Comparison of ENCODE assay signal across 8 mouse cellular contexts in the genomic region with DNA sequence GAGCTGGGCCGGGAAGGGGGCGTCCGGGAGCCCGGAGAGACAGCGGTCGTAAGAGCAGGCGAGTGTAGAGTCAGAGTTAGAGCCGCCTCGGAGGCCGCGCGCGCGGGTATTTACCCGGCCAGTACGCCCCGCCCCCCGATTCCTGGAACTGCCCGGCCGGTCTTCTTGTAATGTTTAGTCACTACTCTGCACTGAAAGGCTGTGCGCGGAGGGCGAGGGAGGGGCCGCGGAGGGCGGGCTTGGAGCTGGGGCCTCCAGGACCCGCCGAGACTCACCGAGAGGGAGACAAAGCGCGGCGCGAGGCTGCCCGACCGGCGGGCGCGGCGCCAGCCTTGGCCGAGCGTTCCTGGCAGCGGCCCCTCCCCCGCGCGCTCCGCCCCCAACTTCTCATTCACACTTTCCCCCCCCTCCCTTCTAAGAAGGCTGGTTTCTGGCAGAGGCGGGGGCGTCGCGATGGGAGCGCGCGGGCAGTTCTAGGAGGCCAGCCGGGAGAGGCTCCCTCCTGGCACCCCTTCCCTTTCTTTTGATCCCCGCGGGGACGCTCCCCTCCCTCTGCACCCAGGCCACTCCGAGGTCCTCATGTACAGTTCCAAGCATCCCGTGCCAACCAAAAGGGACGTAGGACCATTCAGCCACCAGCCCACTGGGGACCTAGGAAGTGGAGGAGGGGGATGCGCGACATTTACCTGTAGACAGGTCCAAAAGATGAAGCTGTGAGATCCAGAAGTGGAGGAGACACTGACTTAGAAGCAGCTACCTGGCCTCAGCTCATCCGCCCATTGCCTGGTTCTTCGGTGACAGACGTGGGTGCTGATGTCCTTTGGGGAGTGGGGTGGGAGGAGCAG. TPM values are rescaled to one million over a fixed set of nuclear protein-coding genes. Genes with fewer than 3 reads are reported as not detected.
DNase-seq lines count a peak whose midpoint lies in the region; ATAC-seq and TF ChIP-seq lines count a peak whose summit lies in the region.

No protein-coding gene starts in this region.

- peak overlapping the region; percentile 88 for H3K27ac ChIP-seq in CH12.LX (ENCODE audit: insufficient read depth, low read depth)
- H3K27ac ChIP-seq in forebrain, embryonic 10.5 days: peak overlapping the region; percentile 92
- peak overlapping the region; percentile 92 for H3K27ac ChIP-seq in heart, embryonic 15.5 days
- H3K27ac ChIP-seq in liver, embryonic 13.5 days: peak overlapping the region; percentile 96
- peak overlapping the region; percentile 99 for H3K27ac ChIP-seq in stomach, postnatal 0 days (replicated peaks)

- peak overlapping the region; percentile 92 for H3K9ac ChIP-seq in CH12.LX (ENCODE audit: insufficient read depth, low read depth)
- H3K9ac ChIP-seq in heart, embryonic 15.5 days: peak overlapping the region; percentile 79
- H3K9ac ChIP-seq in liver, embryonic 13.5 days: peak overlapping the region; percentile 85
- peak overlapping the region; percentile 95 for H3K9ac ChIP-seq in stomach, postnatal 0 days (ENCODE audit: low read length)

- H3K4me1 ChIP-seq in CH12.LX (ENCODE audit: control insufficient read depth in 1 of 2, insufficient read depth in 2 of 2): peaks cover 29 to 71% of the 10 kb centered on the region in 2 experiments
- H3K4me1 ChIP-seq in forebrain, embryonic 10.5 days: peaks cover 96% of the 10 kb centered on the region
- H3K4me1 ChIP-seq in heart, embryonic 15.5 days (replicated peaks): peaks cover 64% of the 10 kb centered on the region
- peaks cover 81% of the 10 kb centered on the region for H3K4me1 ChIP-seq in liver, embryonic 13.5 days (replicated peaks)
- peaks cover 13% of the 10 kb centered on the region for H3K4me1 ChIP-seq in stomach, postnatal 0 days (replicated peaks; ENCODE audit: control insufficient read depth, insufficient read depth)

- TF ChIP-seq CTCF in CH12.LX (conservative IDR thresholded peaks at IDR 0.05 in 1 of 2, IDR thresholded peaks at IDR 0.05 in 1 of 2; ENCODE audit: low read depth in 2 of 2, low read length in 2 of 2): no peak
- no peak for TF ChIP-seq CTCF in stomach, postnatal 0 days (IDR thresholded peaks at IDR 0.05; ENCODE audit: low read depth)

- peak; percentile 87 for ATAC-seq in heart, embryonic 15.5 days (replicated peaks; ENCODE audit: insufficient number of reproducible peaks, insufficient read depth, low FRiP score, low read depth)
- ATAC-seq in liver, embryonic 13.5 days (ENCODE audit: low read depth): peak; percentile 91
- ATAC-seq in stomach, postnatal 0 days (ENCODE audit: low FRiP score, low TSS enrichment): peak; percentile 95

- TF ChIP-seq EP300 in CH12.LX (IDR thresholded peaks at IDR 0.05; ENCODE audit: low read length): no peak; the same call in 1 of the 2 replicates
- TF ChIP-seq EP300 in stomach, postnatal 0 days (optimal IDR thresholded peaks at IDR 0.05): no peak

- in situ Hi-C loops in CH12.LX (cut with MboI; ENCODE audit: low pct_ligation_motif_present, low pct_unique_long_range_greater_than_20kb, low sequenced_read_pairs): loop anchor here (5.0 kb wide), 2 partner anchors 43 to 97 kb away; partner anchors contain the start of gene Tha1

- under 1% methylated on average over 65 of the region's 65 CpGs for WGBS in forebrain, embryonic 10.5 days
- under 1% methylated on average over 62 of the region's 65 CpGs for WGBS in heart, embryonic 15.5 days
- under 1% methylated on average over 59 of the region's 65 CpGs for WGBS in liver, embryonic 13.5 days (ENCODE audit: insufficient replicate concordance)
- WGBS in stomach, postnatal 0 days: under 1% methylated on average over 55 of the region's 65 CpGs

- DNase-seq in CH12.LX (ENCODE audit: extremely low read depth): peak; percentile 87
- peak; percentile 85 for DNase-seq in c-Kit-positive CD71-negative TER-119-negative erythroid progenitor cells, embryonic 14.5 days (ENCODE audit: low read depth)
- peak; percentile 97 for DNase-seq in forebrain, embryonic 10.5 days (ENCODE audit: extremely low spot score, low spot score)
- peak; percentile 98 to 99 for DNase-seq in kidney, postnatal 25 days
- peak; percentile 95 for DNase-seq in liver, embryonic 13.5 days
- peak; percentile 97 for DNase-seq in neural tube, embryonic 10.5 days (ENCODE audit: extremely low spot score, low spot score)
- peak; percentile 100 for DNase-seq in stomach, postnatal 0 days (ENCODE audit: low spot score)

- TF ChIP-seq POLR2A in CH12.LX (IDR thresholded peaks at IDR 0.05; ENCODE audit: low read depth, low read length): peak; percentile 95

- TF ChIP-seq RAD21 in CH12.LX (IDR thresholded peaks at IDR 0.05; ENCODE audit: low read depth, low read length): no peak; the same call in 1 of the 2 replicates

- H3K27me3 ChIP-seq in CH12.LX (replicated peaks): peaks cover 75% of the 10 kb centered on the region
- H3K27me3 ChIP-seq in forebrain, embryonic 10.5 days (ENCODE audit: poor library complexity, severe bottlenecking): peaks cover 83% of the 10 kb centered on the region
- peaks cover 26% of the 10 kb centered on the region for H3K27me3 ChIP-seq in heart, embryonic 15.5 days
- H3K27me3 ChIP-seq in liver, embryonic 13.5 days: peaks cover 71% of the 10 kb centered on the region
- no peaks in the 10 kb centered on the region for H3K27me3 ChIP-seq in stomach, postnatal 0 days (ENCODE audit: control insufficient read depth, insufficient read depth, low read length)

- dilution Hi-C loops in CH12.LX (cut with MboI; ENCODE audit: extremely low pct_ligation_motif_present, extremely low pct_unique_long_range_greater_than_20kb, low sequenced_read_pairs): no loop called here

- peaks cover 19% of the 10 kb centered on the region for H3K9me3 ChIP-seq in CH12.LX (replicated peaks; ENCODE audit: low read length)
- H3K9me3 ChIP-seq in forebrain, embryonic 10.5 days: no peaks in the 10 kb centered on the region
- no peaks in the 10 kb centered on the region for H3K9me3 ChIP-seq in heart, embryonic 15.5 days (replicated peaks)
- no peaks in the 10 kb centered on the region for H3K9me3 ChIP-seq in liver, embryonic 13.5 days (replicated peaks)
- no peaks in the 10 kb centered on the region for H3K9me3 ChIP-seq in stomach, postnatal 0 days (ENCODE audit: control insufficient read depth, low read length)

- H3K36me3 ChIP-seq in CH12.LX (replicated peaks in 1 of 2; ENCODE audit: control insufficient read depth in 1 of 2, insufficient read depth in 1 of 2, low read length in 1 of 2): peaks cover 6 to 11% of the 10 kb centered on the region in 2 experiments
- peaks cover 24% of the 10 kb centered on the region for H3K36me3 ChIP-seq in forebrain, embryonic 10.5 days (replicated peaks)
- no peaks in the 10 kb centered on the region for H3K36me3 ChIP-seq in heart, embryonic 15.5 days
- peaks cover 21% of the 10 kb centered on the region for H3K36me3 ChIP-seq in liver, embryonic 13.5 days
- peaks cover 8% of the 10 kb centered on the region for H3K36me3 ChIP-seq in stomach, postnatal 0 days (ENCODE audit: control insufficient read depth, insufficient read depth, low read length)

- peak overlapping the region; percentile 99 for H3K4me2 ChIP-seq in CH12.LX (ENCODE audit: insufficient read depth, low read depth, poor library complexity, severe bottlenecking)
- peak overlapping the region; percentile 95 for H3K4me2 ChIP-seq in heart, embryonic 15.5 days
- H3K4me2 ChIP-seq in liver, embryonic 13.5 days: peak overlapping the region; percentile 96
- H3K4me2 ChIP-seq in stomach, postnatal 0 days (replicated peaks; ENCODE audit: low read depth): peak overlapping the region; percentile 93

- peak overlapping the region; percentile 37 to 75 (median 52) for H3K4me3 ChIP-seq in CH12.LX (replicated peaks in 1 of 3; ENCODE audit: low read depth in 2 of 3, low read length in 2 of 3, poor library complexity in 1 of 3)
- peak overlapping the region; percentile 72 for H3K4me3 ChIP-seq in forebrain, embryonic 10.5 days
- peak overlapping the region; percentile 73 for H3K4me3 ChIP-seq in heart, embryonic 15.5 days
- peak overlapping the region; percentile 77 for H3K4me3 ChIP-seq in liver, embryonic 13.5 days (replicated peaks)
- H3K4me3 ChIP-seq in stomach, postnatal 0 days (ENCODE audit: low read depth, low read length): peak overlapping the region; percentile 79

- H3K79me2 ChIP-seq in CH12.LX (replicated peaks; ENCODE audit: control insufficient read depth, extremely low read depth, insufficient read depth, poor library complexity, severe bottlenecking): no peaks in the 10 kb centered on the region

TF ChIP-seq in CH12.LX, 34 proteins besides CTCF, POLR2A, EP300 and RAD21 (continues in another document):
- TF ChIP-seq MAX (IDR thresholded peaks at IDR 0.05; ENCODE audit: low read length): no peak
- TF ChIP-seq E2F4 (IDR thresholded peaks at IDR 0.05; ENCODE audit: insufficient replicate concordance, low read depth, low read length): no peak
- no peak for TF ChIP-seq JUN (IDR thresholded peaks at IDR 0.05; ENCODE audit: insufficient read depth, low read depth, low read length)
- TF ChIP-seq MAZ (IDR thresholded peaks at IDR 0.05; ENCODE audit: low read depth, low read length): peak; percentile 95
- peak; percentile 88 for TF ChIP-seq NELFE (IDR thresholded peaks at IDR 0.05; ENCODE audit: low read depth, low read length)
- peak; percentile 75; the same call in 1 of the 2 replicates for TF ChIP-seq UBTF (IDR thresholded peaks at IDR 0.05; ENCODE audit: low read depth, low read length)
- TF ChIP-seq MEF2A (IDR thresholded peaks at IDR 0.05; ENCODE audit: borderline replicate concordance, low read depth, low read length): peak; percentile 41; the same call in 1 of the 2 replicates
- no peak for TF ChIP-seq ZC3H11A (IDR thresholded peaks at IDR 0.05; ENCODE audit: low read depth, low read length)
- no peak; the same call in 1 of the 2 replicates for TF ChIP-seq SIN3A (IDR thresholded peaks at IDR 0.05; ENCODE audit: low read length)

RNA-seq across cellular contexts. Expression of gene Socs3, which starts 0.5 kb away (rescaled TPM):
- total RNA-seq in CH12.LX (2012; rRNA removed) (2.5 and 4.7 TPM in 2 replicates), CH12.LX (2014; rRNA removed) (1.1 and 1.2 TPM in 2 replicates)
- polyA plus RNA-seq in CH12.LX (2012; ENCODE audit: insufficient read length, low read depth): 0.83 and 1.1 TPM in 2 replicates
- 13.6 and 14.7 TPM in 2 replicates for polyA plus RNA-seq in forebrain, embryonic 10.5 days (2016; fragmentation: Nextera tagmentation; extraction: Ambion mirVana)
- 6.7 and 10.9 TPM in 2 replicates for polyA plus RNA-seq in heart, embryonic 15.5 days (2015; fragmentation: Nextera tagmentation; extraction: Ambion mirVana)
- 6.7 and 6.9 TPM in 2 replicates for polyA plus RNA-seq in liver, embryonic 13.5 days (2015; fragmentation: Nextera tagmentation; extraction: Ambion mirVana)
- polyA plus RNA-seq in stomach, postnatal 0 days (2015; fragmentation: Nextera tagmentation; extraction: Ambion mirVana): 13.5 and 15.7 TPM in 2 replicates

RNA-seq across cellular contexts. Expression of gene Pgs1, which starts 16.8 kb away (rescaled TPM):
- total RNA-seq in CH12.LX (2012; rRNA removed) (60.5 and 64.5 TPM in 2 replicates), CH12.LX (2014; rRNA removed) (38.1 and 39.8 TPM in 2 replicates)
- polyA plus RNA-seq in CH12.LX (2012; ENCODE audit: insufficient read length, low read depth): 50.4 and 50.8 TPM in 2 replicates
- 43.8 and 44.7 TPM in 2 replicates for polyA plus RNA-seq in forebrain, embryonic 10.5 days (2016; fragmentation: Nextera tagmentation; extraction: Ambion mirVana)
- polyA plus RNA-seq in heart, embryonic 15.5 days (2015; fragmentation: Nextera tagmentation; extraction: Ambion mirVana): 21.9 and 26.8 TPM in 2 replicates
- polyA plus RNA-seq in liver, embryonic 13.5 days (2015; fragmentation: Nextera tagmentation; extraction: Ambion mirVana): 18.1 and 19.4 TPM in 2 replicates
- 28.7 and 29.4 TPM in 2 replicates for polyA plus RNA-seq in stomach, postnatal 0 days (2015; fragmentation: Nextera tagmentation; extraction: Ambion mirVana)

Comparison
In these comparisons a context has a peak if more than half of its experiments do, and no peak if none do; other contexts are left out.
1. Peak in every context shown above with its lines: DNase-seq, ATAC-seq, H3K4me3 ChIP-seq and H3K27ac ChIP-seq.